Mouse (Mus musculus) cerebellum, postnatal 14 days (tissue): ENCODE results near the gene Atxn2.
A peak's percentile ranks its signal among the peaks of the same experiment; 100 is the strongest.

Experiments used
- DNase-seq, 2 experiments: peaks; one replicate each; pipeline ENCODE4 v3.0.0; 2021; ENCODE audit warnings: mixed read lengths in 2 of 2

Gene Atxn2

GRCm38 (mm10) chr5:121817551-121817950 lies 106.4 kb downstream of the Atxn2 start:
- peak in 1 of 2 experiments; percentile 7 for DNase-seq

DNA sequence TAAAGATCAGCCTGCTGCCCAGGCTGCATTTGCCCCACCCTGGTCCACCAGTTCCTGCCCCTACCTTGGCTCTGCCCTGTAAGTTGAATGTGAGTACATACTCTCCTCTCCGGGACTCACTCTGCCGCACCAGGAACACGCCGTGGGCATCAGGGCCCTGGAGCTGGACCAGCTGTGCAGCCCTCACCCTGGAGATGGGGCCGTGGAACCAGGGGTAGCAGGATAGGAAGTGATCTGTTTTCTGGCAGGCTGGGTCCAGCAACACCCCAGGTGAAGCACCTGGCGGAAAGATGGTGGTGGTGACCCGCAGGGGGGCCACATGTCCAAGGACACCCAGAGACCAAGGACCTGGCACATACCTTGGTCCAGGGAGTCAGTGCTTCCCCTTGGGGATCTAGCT lies 107.3 kb downstream of the Atxn2 start:
- peak; percentile 10 to 14 for DNase-seq

GRCm38 (mm10) chr5:121818862-121819261 lies 107.7 kb downstream of the Atxn2 start:
- peak in 1 of 2 experiments; percentile 5 for DNase-seq

DNA sequence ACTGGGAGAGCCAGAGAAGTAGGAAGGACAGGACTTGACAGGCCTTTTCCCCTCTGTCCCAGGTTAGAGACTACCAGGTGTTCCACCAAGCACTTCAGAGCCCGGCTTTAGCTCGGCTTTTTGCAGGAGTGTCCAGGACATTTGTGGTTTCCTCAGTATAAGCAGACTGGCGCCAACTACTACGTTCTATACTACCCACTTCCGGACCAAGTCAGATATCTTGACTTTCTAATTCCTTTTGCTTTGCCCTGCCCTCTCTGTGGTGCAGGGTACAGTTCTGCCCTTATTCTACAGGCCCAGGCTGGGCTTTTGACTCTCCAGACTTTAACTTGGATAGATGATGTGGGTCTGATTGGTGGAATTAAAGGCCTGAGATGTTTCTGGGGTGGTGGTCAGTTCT lies 108.4 kb downstream of the Atxn2 start:
- no peak for DNase-seq

- peak in 1 of 2 experiments; percentile 18 for DNase-seq
Observed at GRCm38 (mm10) chr5:121820161-121820560, 109.0 kb downstream of the Atxn2 start.

DNA sequence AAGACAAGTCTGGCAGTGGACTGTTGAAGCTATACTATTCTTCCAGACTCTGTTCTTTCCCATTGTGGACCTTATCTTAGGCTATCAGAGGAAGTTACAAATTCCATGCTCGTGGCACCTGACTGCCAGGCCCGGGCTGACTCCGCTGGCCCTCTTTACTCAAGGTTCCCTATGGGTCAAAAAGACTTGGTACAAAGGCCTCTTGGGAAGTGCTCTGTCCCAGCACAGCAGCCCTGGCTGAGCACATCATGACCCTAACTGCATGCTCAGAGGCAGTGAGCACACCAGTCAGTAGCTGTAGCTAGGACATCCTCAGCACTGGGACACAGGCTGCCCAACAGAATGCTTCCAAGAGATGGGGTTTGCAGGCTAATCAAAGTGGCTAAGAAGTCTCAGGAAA lies 109.5 kb downstream of the Atxn2 start:
- no peak for DNase-seq

- peak in 1 of 2 experiments; percentile 49 for DNase-seq
Observed at GRCm38 (mm10) chr5:121821116-121821515, 110.0 kb downstream of the Atxn2 start.

DNA sequence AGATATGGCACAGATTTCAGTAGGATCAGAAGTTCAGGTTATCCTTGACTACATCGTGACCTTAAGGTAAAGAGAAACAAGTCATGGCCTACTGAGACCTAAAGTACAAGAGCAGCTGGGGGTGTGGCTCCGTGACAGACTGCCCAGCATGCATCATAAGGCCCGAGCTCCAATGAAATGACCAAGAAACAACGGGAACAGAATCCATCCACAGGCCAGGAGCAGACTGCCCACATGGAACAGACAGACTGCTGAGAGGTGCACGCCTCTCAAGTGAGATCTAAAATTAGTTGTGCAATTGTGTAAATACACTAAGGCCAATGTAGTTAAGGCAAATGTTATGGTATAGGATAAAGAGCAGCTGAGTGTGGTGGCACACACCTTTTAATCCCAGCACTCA lies 110.4 kb downstream of the Atxn2 start:
- peak in 1 of 2 experiments; percentile 40 for DNase-seq

GRCm38 (mm10) chr5:121822786-121823505 lies 111.8 kb downstream of the Atxn2 start:
- peak in 1 of 2 experiments; percentile 18 for DNase-seq

DNA sequence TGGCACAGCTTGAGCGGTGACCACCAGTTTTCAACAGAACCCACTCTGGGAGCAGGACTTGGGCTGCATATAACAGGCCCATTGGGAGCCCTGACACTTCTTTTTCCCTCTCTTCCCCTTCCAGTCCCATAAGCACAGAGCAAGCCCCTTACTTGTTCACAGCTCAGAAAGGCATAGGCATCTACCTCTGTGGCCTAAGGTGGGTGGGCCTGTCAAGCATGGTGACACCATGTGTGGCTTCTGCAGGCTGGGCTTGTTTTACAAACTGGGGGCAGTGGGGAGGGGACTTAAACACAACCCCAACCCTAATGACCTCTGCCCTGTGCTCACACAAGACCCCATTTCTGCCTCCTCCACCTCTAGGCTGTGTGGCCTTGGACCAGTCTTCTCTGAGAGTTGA lies 112.5 kb downstream of the Atxn2 start:
- peak in 1 of 2 experiments; percentile 16 for DNase-seq

- peak in 1 of 2 experiments; percentile 28 for DNase-seq
Observed at GRCm38 (mm10) chr5:121824121-121824520, 113.0 kb downstream of the Atxn2 start.

DNA sequence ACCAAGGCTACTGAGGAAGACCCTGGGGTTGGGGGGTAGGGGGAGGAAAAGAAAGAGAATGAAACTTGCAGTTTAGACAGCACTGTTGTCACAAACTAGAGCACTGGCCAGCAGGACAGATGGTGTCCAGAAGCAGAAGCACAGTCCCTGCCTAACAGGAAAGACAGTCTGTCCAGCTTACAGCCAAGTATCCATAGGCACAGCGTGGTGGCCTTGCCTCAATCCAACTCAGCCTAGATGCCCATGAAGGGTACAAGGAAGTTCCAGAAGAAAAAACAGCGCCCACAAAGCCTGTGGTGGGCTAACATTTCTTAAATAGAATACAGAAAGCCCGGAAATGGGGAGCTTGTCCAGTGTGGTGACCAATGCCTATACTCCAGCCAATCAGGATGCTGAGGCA lies 114.5 kb downstream of the Atxn2 start:
- peak; percentile 49 to 63 for DNase-seq

GRCm38 (mm10) chr5:121827876-121828275 lies 116.7 kb downstream of the Atxn2 start:
- no peak for DNase-seq

- peak; percentile 70 to 73 for DNase-seq
Observed at GRCm38 (mm10) chr5:121828491-121829432, 117.6 kb downstream of the Atxn2 start.

DNA sequence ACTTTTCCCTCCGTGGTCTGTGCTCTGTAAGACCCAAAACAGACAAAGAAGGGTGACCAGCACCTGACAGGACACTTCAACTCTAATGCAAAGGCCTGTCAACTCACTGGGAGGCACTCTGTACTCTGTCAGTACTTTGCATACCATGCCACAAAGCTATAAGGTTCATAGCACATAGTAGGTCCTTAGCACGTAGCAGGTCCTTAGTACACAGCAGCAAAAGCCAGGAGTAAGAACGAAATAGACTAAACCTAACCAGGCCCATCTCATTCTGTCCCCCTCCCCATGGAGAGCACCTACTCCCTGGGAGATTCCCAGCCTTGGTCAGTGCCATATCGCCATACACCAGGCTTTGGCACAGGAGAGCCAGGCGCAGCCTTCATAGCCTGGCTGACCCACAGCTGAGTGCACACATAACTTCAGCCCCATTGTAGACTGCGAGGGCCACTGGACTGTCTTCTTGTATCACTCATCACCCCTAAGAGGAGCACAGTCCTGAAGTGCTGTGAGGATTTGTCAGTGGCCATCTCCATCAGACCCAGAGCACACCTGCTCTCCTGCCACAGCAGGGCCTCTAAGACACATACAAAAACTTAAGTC lies 120.0 kb downstream of the Atxn2 start:
- no peak for DNase-seq

GRCm38 (mm10) chr5:121832376-121833155 lies 121.4 kb downstream of the Atxn2 start:
- no peak for DNase-seq

GRCm38 (mm10) chr5:121833159-121833558 lies 122.0 kb downstream of the Atxn2 start:
- DNase-seq, result no peak

- no peak for DNase-seq
Observed at GRCm38 (mm10) chr5:121833572-121834240, 122.6 kb downstream of the Atxn2 start.

DNA sequence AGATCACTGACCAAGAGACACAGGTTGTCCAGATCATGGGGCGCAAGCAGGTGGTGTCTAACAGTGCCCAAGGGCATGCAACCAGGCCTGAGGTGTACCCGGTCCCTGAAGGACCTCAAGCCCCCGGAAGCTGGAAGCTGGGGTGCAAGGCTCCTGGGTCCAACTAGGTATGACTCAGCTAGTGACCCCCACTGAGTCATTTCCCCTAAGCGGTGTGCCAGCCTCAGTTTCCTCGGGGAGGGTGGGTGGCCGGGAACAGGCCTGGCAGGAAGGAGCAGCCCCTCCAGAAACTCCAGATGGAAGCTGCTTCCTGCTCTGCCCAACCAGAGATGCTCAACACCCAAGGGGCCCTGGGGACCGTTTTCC lies 123.1 kb downstream of the Atxn2 start:
- no peak for DNase-seq

- DNase-seq, result no peak
Observed at GRCm38 (mm10) chr5:121834991-121835747, 124.0 kb downstream of the Atxn2 start.
